Mouse (Mus musculus): ENCODE measurements around the gene Mcm10. TPM values are rescaled to one million over a fixed set of nuclear protein-coding genes. Genes with fewer than 3 reads are reported as not detected.

The Mcm10 gene
- 30.9 and 36.1 TPM in 2 replicates for polyA plus RNA-seq (2015; fragmentation: Nextera tagmentation; extraction: Ambion mirVana)

GRCm38 (mm10) chr2:5012491-5013324 is at the start of gene Mcm10:
Gene Mcm10 (minus strand): TSS chr2:5012791.

GRCm38 (mm10) chr2:4975807-4976206 is 36.8 kb downstream of the Mcm10 start, which contains the start of gene Ucma:
Gene Ucma (plus strand): TSS chr2:4976122.

Other genes starting within 250 kb of the Mcm10 start
- gene Sephs1, start 131.2 kb downstream of the Mcm10 start, polyA plus RNA-seq (2015; fragmentation: Nextera tagmentation; extraction: Ambion mirVana): 29.2 and 30.6 TPM in 2 replicates
- 17.0 and 22.2 TPM in 2 replicates for gene Phyh, start 93.8 kb downstream of the Mcm10 start, polyA plus RNA-seq (2015; fragmentation: Nextera tagmentation; extraction: Ambion mirVana)
- gene Ucma, start 36.7 kb downstream of the Mcm10 start, polyA plus RNA-seq (2015; fragmentation: Nextera tagmentation; extraction: Ambion mirVana): not detected in 2 replicates
- 26.5 and 28.0 TPM in 2 replicates for gene Optn, start 51.3 kb upstream of the Mcm10 start, polyA plus RNA-seq (2015; fragmentation: Nextera tagmentation; extraction: Ambion mirVana)
- gene Ccdc3, start 125.0 kb upstream of the Mcm10 start, polyA plus RNA-seq (2015; fragmentation: Nextera tagmentation; extraction: Ambion mirVana): 0.34 and 0.53 TPM in 2 replicates

Data from spleen, postnatal 0 days (tissue).